Comparison of ENCODE assay signal across 19 mouse cellular contexts in genomic region chr12:103018161-103018560, GRCm38 (mm10).
A peak's percentile ranks its signal among the peaks of the same experiment; 100 is the strongest.
DNase-seq lines count a peak whose midpoint lies in the region; ATAC-seq lines count a peak whose summit lies in the region.
"Had no signal": no experiment of that assay in that cellular context is flagged by ENCODE, and none has a peak within 500 bp of the region (broad histone marks: within the 10 kb centered on the region; RNA-seq: fewer than 3 reads in every experiment).

No protein-coding gene starts in this region.

- H3K9ac ChIP-seq in hindbrain, embryonic 16.5 days (ENCODE audit: low read depth, low read length) = no peak overlapping the region
- H3K9ac ChIP-seq: embryonic facial prominence, embryonic 13.5 days; forebrain, embryonic 15.5 days; limb, embryonic 15.5 days; liver, postnatal 0 days had no signal

- no peaks in the 10 kb centered on the region for H3K4me1 ChIP-seq in hindbrain, embryonic 16.5 days (ENCODE audit: control insufficient read depth, insufficient read depth, low read depth, low read length)
- H3K4me1 ChIP-seq: embryonic facial prominence, embryonic 13.5 days; forebrain, embryonic 15.5 days; heart, embryonic 10.5 days; hindbrain, embryonic 10.5 days; limb, embryonic 15.5 days had no signal

- H3K4me2 ChIP-seq in hindbrain, embryonic 16.5 days (ENCODE audit: low read length) = no peak overlapping the region
- H3K4me2 ChIP-seq: embryonic facial prominence, embryonic 13.5 days; forebrain, embryonic 15.5 days; limb, embryonic 15.5 days had no signal

- no peak overlapping the region for H3K4me3 ChIP-seq in hindbrain, embryonic 16.5 days (ENCODE audit: low read length)
- H3K4me3 ChIP-seq: embryonic facial prominence, embryonic 13.5 days; forebrain, embryonic 15.5 days; heart, embryonic 10.5 days; hindbrain, embryonic 10.5 days; limb, embryonic 15.5 days had no signal

- WGBS in hindbrain, embryonic 16.5 days = 92% methylated on average over 12 of the region's 12 CpGs

- peak; percentile 19 for DNase-seq in cerebellum, adult 9-10 months
- DNase-seq in ovary, postnatal 36 days (ENCODE audit: low spot score) = peak; percentile 4
- DNase-seq in ovary, adult 18-20 months (ENCODE audit: low spot score) = no peak
- DNase-seq in adrenal gland, postnatal 36 days = peak; percentile 30 to 78
- DNase-seq in thymus, postnatal 36 days = no peak
- DNase-seq: kidney, adult 11 months; kidney, postnatal 25 days; liver, postnatal 0 days; lung, postnatal 36 days; retina, postnatal 1 day; thymus, postnatal 14 days had no signal

- no peaks in the 10 kb centered on the region for H3K27me3 ChIP-seq in hindbrain, embryonic 16.5 days (replicated peaks; ENCODE audit: control insufficient read depth, insufficient read depth, low read length)
- H3K27me3 ChIP-seq: embryonic facial prominence, embryonic 13.5 days; forebrain, embryonic 15.5 days; limb, embryonic 15.5 days had no signal

- ATAC-seq in cerebellum, adult (ENCODE audit: insufficient number of reproducible peaks, low FRiP score, low TSS enrichment) = no peak
- no peak for ATAC-seq in hindbrain, embryonic 16.5 days
- ATAC-seq: forebrain, embryonic 15.5 days; liver, postnatal 0 days; midbrain, embryonic 16.5 days had no signal

- H3K9me3 ChIP-seq in hindbrain, embryonic 16.5 days (ENCODE audit: control insufficient read depth, low read length) = no peaks in the 10 kb centered on the region
- H3K9me3 ChIP-seq: embryonic facial prominence, embryonic 13.5 days; forebrain, embryonic 15.5 days; heart, embryonic 10.5 days; hindbrain, embryonic 10.5 days; limb, embryonic 15.5 days had no signal

- H3K36me3 ChIP-seq in hindbrain, embryonic 16.5 days (ENCODE audit: control insufficient read depth, insufficient read depth, low read length) = peaks cover 10% of the 10 kb centered on the region
- H3K36me3 ChIP-seq: embryonic facial prominence, embryonic 13.5 days; heart, embryonic 10.5 days; hindbrain, embryonic 10.5 days; limb, embryonic 15.5 days had no signal

- no peak overlapping the region for H3K27ac ChIP-seq in hindbrain, embryonic 16.5 days (ENCODE audit: low read depth, low read length)
- H3K27ac ChIP-seq: embryonic facial prominence, embryonic 13.5 days; forebrain, embryonic 15.5 days; heart, embryonic 10.5 days; hindbrain, embryonic 10.5 days; limb, embryonic 15.5 days had no signal

Comparison
In these comparisons a context has a peak if more than half of its experiments do, and no peak if none do; other contexts are left out.
1. DNase-seq: peak in cerebellum, adult 9-10 months (single experiment), ovary, postnatal 36 days (single experiment) and adrenal gland, postnatal 36 days (2 of 2); none in ovary, adult 18-20 months (single experiment) and thymus, postnatal 36 days (0 of 2).